8 mouse cellular contexts compared by ENCODE assay signal in genomic region chr11:26996292-26997099, GRCm38 (mm10).
DNase-seq lines count a peak whose midpoint lies in the region; ATAC-seq lines count a peak whose summit lies in the region.

No protein-coding gene starts in this region.

- intact Hi-C loops in left cerebral cortex, postnatal 4 days (cut with DNase I), result no loop called here

- DNase-seq in NIH3T3 (ENCODE audit: low read depth), result peak; percentile 11
- peak; percentile 2 for DNase-seq in cerebellum, adult 9-11 months
- peak; percentile 25 for DNase-seq in left cerebral cortex, postnatal 4 days
- DNase-seq in right cerebral cortex, adult 18-20 months, result peak; percentile 68
- DNase-seq in adrenal gland, adult 2 months, result no peak
- DNase-seq in heart, adult 8-10 months (ENCODE audit: low spot score), result no peak

- peak; percentile 83 for ATAC-seq in granulocyte monocyte progenitor cell, adult 5-6 weeks (replicated peaks; ENCODE audit: poor library complexity, severe bottlenecking)
- ATAC-seq in megakaryocyte-erythroid progenitor cell, adult 5-6 weeks (replicated peaks; ENCODE audit: low FRiP score, low TSS enrichment, poor library complexity, severe bottlenecking), result no peak

Comparison
In these comparisons a context has a peak if more than half of its experiments do, and no peak if none do; other contexts are left out.
1. DNase-seq: peak in NIH3T3 (single experiment), cerebellum, adult 9-11 months (single experiment), left cerebral cortex, postnatal 4 days (single experiment) and right cerebral cortex, adult 18-20 months (single experiment); none in adrenal gland, adult 2 months (single experiment) and heart, adult 8-10 months (single experiment).